Mouse (Mus musculus) liver, embryonic 13.5 days (tissue): ENCODE data around the gene Prmt8. TPM values are rescaled to one million over a fixed set of nuclear protein-coding genes. Genes with fewer than 3 reads are reported as not detected.

Experiments used
- ATAC-seq: fragments of 200-750 bp; cut with Nextera tagmentation; 2 replicates; pipeline ENCODE4 v1.8.0; 2017; ENCODE audit warnings: low read depth, mild to moderate bottlenecking, moderate number of reproducible peaks, moderate library complexity
- DNase-seq: peaks from one replicate; pipeline ENCODE4 v3.0.0; 2022
- H3K27ac ChIP-seq: fragments of 300-500 bp; sonication (generic); 2 replicates; pipeline ENCODE4 v1.5.1; 2015; ENCODE audit warnings: moderate library complexity, mild to moderate bottlenecking, inconsistent platforms
- H3K27me3 ChIP-seq: fragments of 300-500 bp; sonication (generic); 2 replicates; pipeline ENCODE4 v1.6.1; 2015; ENCODE audit warnings: mild to moderate bottlenecking, inconsistent platforms
- H3K36me3 ChIP-seq: fragments of 300-500 bp; sonication (generic); 2 replicates; pipeline ENCODE4 v1.6.1; 2015; ENCODE audit warnings: mild to moderate bottlenecking, inconsistent platforms
- H3K4me1 ChIP-seq: fragments of 300-500 bp; sonication (generic); replicated peaks from 2 replicates; pipeline ENCODE4 v1.6.1; 2015; ENCODE audit warnings: inconsistent platforms
- H3K4me2 ChIP-seq: fragments of 300-500 bp; sonication (generic); 2 replicates; pipeline ENCODE4 v1.6.1; 2015; ENCODE audit warnings: inconsistent platforms, mild to moderate bottlenecking, moderate library complexity
- H3K4me3 ChIP-seq: fragments of 300-500 bp; sonication (generic); replicated peaks from 2 replicates; pipeline ENCODE4 v1.5.1; 2015; ENCODE audit warnings: mild to moderate bottlenecking, inconsistent platforms
- H3K9ac ChIP-seq: fragments of 300-500 bp; sonication (generic); 2 replicates; pipeline ENCODE4 v1.6.1; 2015; ENCODE audit warnings: mild to moderate bottlenecking, inconsistent platforms
- H3K9me3 ChIP-seq: fragments of 300-500 bp; sonication (generic); replicated peaks from 2 replicates; pipeline ENCODE4 v1.6.1; 2016; ENCODE audit warnings: inconsistent platforms
- WGBS: fragments of 180-500 bp; shearing (Covaris S2); methylation state at CpG from one replicate; pipeline ENCODE4 v1.1.7; 2015; ENCODE audit not compliant: insufficient replicate concordance; 5-methylcytosine and 5-hydroxymethylcytosine counted together
- polyA plus RNA-seq: library from polyadenylated mRNA; unstranded; fragments of >200 nt; fragmentation: Nextera tagmentation; extraction: Ambion mirVana; gene quantifications from 2 replicates; pipeline ENCODE4 v1.2.1, GENCODE M21; 2015

The Prmt8 gene
- polyA plus RNA-seq, 1 experiment from 2014 or later = 0.05 TPM

- WGBS = 73% methylated on average over 6 of the region's 6 CpGs
- Histone ChIP-seq H3K9me3 (no peaks in the 10 kb centered on the region), H3K27me3 (0 out of 2 replicates have a peak, but pooled peaks cover 3% of the 10 kb centered on the region), H3K4me2 (no peak overlapping the region), H3K27ac (no peak overlapping the region), H3K4me3 (no peak overlapping the region), H3K4me1 (no peaks in the 10 kb centered on the region; the same call in 1 of the 2 replicates), H3K36me3 (no peaks in the 10 kb centered on the region), H3K9ac (no peak overlapping the region)
- ATAC-seq = no peak
- DNase-seq = no peak
Observed at GRCm38 (mm10) chr6:127687181-127687860, 82.0 kb downstream of the Prmt8 start.

- Histone ChIP-seq H3K4me3 (no peak overlapping the region), H3K27me3 (0 out of 2 replicates have a peak, but pooled peaks cover 3% of the 10 kb centered on the region), H3K27ac (no peak overlapping the region), H3K4me2 (no peak overlapping the region), H3K4me1 (no peaks in the 10 kb centered on the region), H3K36me3 (no peaks in the 10 kb centered on the region), H3K9me3 (no peaks in the 10 kb centered on the region), H3K9ac (no peak overlapping the region)
- WGBS = 68% methylated on average over 4 of the region's 4 CpGs
- ATAC-seq (no peak), DNase-seq (no peak)
Observed at GRCm38 (mm10) chr6:127684981-127685380, 84.3 kb downstream of the Prmt8 start.

GRCm38 (mm10) chr6:127683561-127683960 is 85.7 kb downstream of the Prmt8 start:
- no peak for DNase-seq
- Histone ChIP-seq H3K36me3 (no peaks in the 10 kb centered on the region), H3K27me3 (0 out of 2 replicates have a peak, but pooled peaks cover 3% of the 10 kb centered on the region), H3K9me3 (no peaks in the 10 kb centered on the region), H3K4me1 (no peaks in the 10 kb centered on the region), H3K4me2 (no peak overlapping the region), H3K9ac (no peak overlapping the region), H3K4me3 (no peak overlapping the region), H3K27ac (no peak overlapping the region)
- no peak for ATAC-seq
- 34% methylated on average over 8 of the region's 8 CpGs for WGBS

GRCm38 (mm10) chr6:127680784-127681183 is 88.5 kb downstream of the Prmt8 start:
- H3K9me3 ChIP-seq = no peaks in the 10 kb centered on the region
- H3K4me3 ChIP-seq = no peak overlapping the region
- H3K4me2 ChIP-seq = no peak overlapping the region
- 0 out of 2 replicates have a peak, but pooled peaks cover 3% of the 10 kb centered on the region for H3K27me3 ChIP-seq
- WGBS = 67% methylated on average over 7 of the region's 7 CpGs
- H3K27ac ChIP-seq = no peak overlapping the region
- no peaks in the 10 kb centered on the region for H3K36me3 ChIP-seq
- DNase-seq (no peak), ATAC-seq (no peak)
- no peak overlapping the region for H3K9ac ChIP-seq
- H3K4me1 ChIP-seq = no peaks in the 10 kb centered on the region

GRCm38 (mm10) chr6:127678998-127679397 is 90.3 kb downstream of the Prmt8 start:
- no peak for ATAC-seq
- no peak for DNase-seq
- Histone ChIP-seq H3K4me1 (no peaks in the 10 kb centered on the region), H3K9me3 (no peaks in the 10 kb centered on the region), H3K27ac (no peak overlapping the region), H3K27me3 (0 out of 2 replicates have a peak, but pooled peaks cover 3% of the 10 kb centered on the region), H3K36me3 (no peaks in the 10 kb centered on the region), H3K9ac (no peak overlapping the region), H3K4me3 (no peak overlapping the region), H3K4me2 (no peak overlapping the region)
- WGBS = 51% methylated on average over 3 of the region's 3 CpGs

GRCm38 (mm10) chr6:127678320-127678719 is 91.0 kb downstream of the Prmt8 start:
- DNase-seq = no peak
- Histone ChIP-seq H3K9me3 (no peaks in the 10 kb centered on the region), H3K27me3 (0 out of 2 replicates have a peak, but pooled peaks cover 3% of the 10 kb centered on the region), H3K36me3 (no peaks in the 10 kb centered on the region), H3K4me1 (no peaks in the 10 kb centered on the region), H3K4me3 (no peak overlapping the region), H3K27ac (no peak overlapping the region), H3K4me2 (no peak overlapping the region), H3K9ac (no peak overlapping the region)
- 55% methylated on average over 9 of the region's 9 CpGs for WGBS
- no peak for ATAC-seq

- no peaks in the 10 kb centered on the region for H3K4me1 ChIP-seq
- no peak overlapping the region for H3K4me2 ChIP-seq
- no peak overlapping the region for H3K27ac ChIP-seq
- H3K36me3 ChIP-seq = no peaks in the 10 kb centered on the region
- 70% methylated on average over 11 of the region's 11 CpGs for WGBS
- no peak for ATAC-seq
- H3K4me3 ChIP-seq = no peak overlapping the region
- no peak for DNase-seq
- H3K9me3 ChIP-seq = no peaks in the 10 kb centered on the region
- H3K27me3 ChIP-seq = no peaks in the 10 kb centered on the region
- no peak overlapping the region for H3K9ac ChIP-seq
Observed at GRCm38 (mm10) chr6:127676866-127677265, 92.4 kb downstream of the Prmt8 start.

GRCm38 (mm10) chr6:127672071-127672470 is 97.2 kb downstream of the Prmt8 start:
- ATAC-seq = no peak
- Histone ChIP-seq H3K27ac (no peak overlapping the region), H3K36me3 (no peaks in the 10 kb centered on the region), H3K27me3 (no peaks in the 10 kb centered on the region), H3K9ac (no peak overlapping the region), H3K4me3 (no peak overlapping the region), H3K9me3 (no peaks in the 10 kb centered on the region), H3K4me2 (no peak overlapping the region), H3K4me1 (no peaks in the 10 kb centered on the region)
- no peak for DNase-seq
- WGBS = 65% methylated on average over 7 of the region's 7 CpGs

- no peaks in the 10 kb centered on the region for H3K9me3 ChIP-seq
- H3K4me2 ChIP-seq = no peak overlapping the region
- H3K27ac ChIP-seq = no peak overlapping the region
- ATAC-seq (no peak), DNase-seq (no peak)
- 79% methylated on average over 4 of the region's 4 CpGs for WGBS
- no peak overlapping the region for H3K4me3 ChIP-seq
- H3K9ac ChIP-seq = no peak overlapping the region
- H3K36me3 ChIP-seq = no peaks in the 10 kb centered on the region
- no peaks in the 10 kb centered on the region for H3K27me3 ChIP-seq
- no peaks in the 10 kb centered on the region for H3K4me1 ChIP-seq
Observed at GRCm38 (mm10) chr6:127670031-127670430, 99.2 kb downstream of the Prmt8 start.

GRCm38 (mm10) chr6:127669313-127669712 is 100.0 kb downstream of the Prmt8 start:
- H3K27me3 ChIP-seq = no peaks in the 10 kb centered on the region
- 73% methylated on average over 4 of the region's 4 CpGs for WGBS
- DNase-seq (no peak), ATAC-seq (no peak)
- no peak overlapping the region for H3K27ac ChIP-seq
- no peak overlapping the region for H3K4me2 ChIP-seq
- no peak overlapping the region for H3K9ac ChIP-seq
- H3K4me3 ChIP-seq = no peak overlapping the region
- H3K9me3 ChIP-seq = no peaks in the 10 kb centered on the region
- no peaks in the 10 kb centered on the region for H3K36me3 ChIP-seq
- no peaks in the 10 kb centered on the region for H3K4me1 ChIP-seq

GRCm38 (mm10) chr6:127663263-127663662 is 106.0 kb downstream of the Prmt8 start:
- Histone ChIP-seq H3K9me3 (no peaks in the 10 kb centered on the region), H3K4me3 (no peak overlapping the region), H3K27me3 (no peaks in the 10 kb centered on the region), H3K36me3 (no peaks in the 10 kb centered on the region), H3K4me1 (no peaks in the 10 kb centered on the region), H3K27ac (no peak overlapping the region), H3K9ac (no peak overlapping the region), H3K4me2 (no peak overlapping the region)
- DNase-seq (no peak), ATAC-seq (no peak)
- WGBS = 62% methylated on average over 7 of the region's 7 CpGs

- Histone ChIP-seq H3K27me3 (no peaks in the 10 kb centered on the region), H3K4me1 (no peaks in the 10 kb centered on the region), H3K9ac (no peak overlapping the region), H3K27ac (no peak overlapping the region), H3K36me3 (no peaks in the 10 kb centered on the region), H3K9me3 (no peaks in the 10 kb centered on the region), H3K4me3 (no peak overlapping the region), H3K4me2 (no peak overlapping the region)
- WGBS = 67% methylated on average over 7 of the region's 7 CpGs
- DNase-seq (no peak), ATAC-seq (no peak)
Observed at GRCm38 (mm10) chr6:127661717-127662292, 107.5 kb downstream of the Prmt8 start.
